Mouse (Mus musculus): ENCODE results near the gene Bpifa5. TPM values are rescaled to one million over a fixed set of nuclear protein-coding genes. Genes with fewer than 3 reads are reported as not detected.

Gene Bpifa5
- not detected for polyA plus RNA-seq (2012; fragmentation: generic; extraction: Trizol)

GRCm38 (mm10) chr2:154162307-154162706 is at the start of gene Bpifa5:
Gene Bpifa5 (plus strand): TSS chr2:154162607.

GRCm38 (mm10) chr2:154130120-154130519 is 32.3 kb upstream of the Bpifa5 start, which contains the start of gene Bpifa3:
Gene Bpifa3 (plus strand): TSS chr2:154130336.

GRCm38 (mm10) chr2:154142580-154142979 is 19.8 kb upstream of the Bpifa5 start, which contains the start of gene Bpifa1:
Gene Bpifa1 (plus strand): TSS chr2:154142880.

GRCm38 (mm10) chr2:154190546-154191258 is 28.3 kb downstream of the Bpifa5 start, which contains the start of gene Bpifb1:
Gene Bpifb1 (plus strand): TSS chr2:154190818.

Other genes with a start within 250 kb of the Bpifa5 start
- under 1 TPM in 1 of 2 experiments, not detected in 1; 0.19 TPM for gene Bpifb3, start 244.4 kb upstream of the Bpifa5 start, polyA plus RNA-seq (2012; fragmentation: generic; extraction: Trizol)
- gene Bpifb4, start 224.4 kb upstream of the Bpifa5 start, polyA plus RNA-seq (2012; fragmentation: generic; extraction: Trizol): under 1 TPM; 0.06 to 0.26 TPM
- gene Bpifa6, start 187.7 kb upstream of the Bpifa5 start, polyA plus RNA-seq (2012; fragmentation: generic; extraction: Trizol): not detected
- gene Bpifa2, start 154.3 kb upstream of the Bpifa5 start, polyA plus RNA-seq (2012; fragmentation: generic; extraction: Trizol): not detected
- gene Bpifa3, start 32.3 kb upstream of the Bpifa5 start, polyA plus RNA-seq (2012; fragmentation: generic; extraction: Trizol): not detected
- gene Bpifa1, start 19.7 kb upstream of the Bpifa5 start, polyA plus RNA-seq (2012; fragmentation: generic; extraction: Trizol): not detected
- gene Bpifb1, start 28.2 kb downstream of the Bpifa5 start, polyA plus RNA-seq (2012; fragmentation: generic; extraction: Trizol): not detected
- gene Bpifb5, start 61.1 kb downstream of the Bpifa5 start, polyA plus RNA-seq (2012; fragmentation: generic; extraction: Trizol): not detected
- not detected for gene Bpifb9a, start 95.2 kb downstream of the Bpifa5 start, polyA plus RNA-seq (2012; fragmentation: generic; extraction: Trizol)
- gene Bpifb9b, start 144.6 kb downstream of the Bpifa5 start, polyA plus RNA-seq (2012; fragmentation: generic; extraction: Trizol): not detected
- gene Cdk5rap1, start 210.4 kb downstream of the Bpifa5 start, polyA plus RNA-seq (2012; fragmentation: generic; extraction: Trizol): 1 to 10 TPM; 3.0 to 8.0 TPM
- 10 to 100 TPM; 46.9 to 47.9 TPM for gene Snta1, start 245.5 kb downstream of the Bpifa5 start, polyA plus RNA-seq (2012; fragmentation: generic; extraction: Trizol)

All from C3H10T1/2 (cell line).